Mouse (Mus musculus) hindbrain, embryonic 12.5 days (tissue): ENCODE results near the gene Amfr. TPM values are rescaled to one million over a fixed set of nuclear protein-coding genes. Genes with fewer than 3 reads are reported as not detected.

Experiments used
- ATAC-seq: fragments of 200-750 bp; cut with Nextera tagmentation; 2 replicates; pipeline ENCODE4 v1.8.0; 2017; ENCODE audit warnings: moderate TSS enrichment; ENCODE audit not compliant: low FRiP score
- H3K27ac ChIP-seq: fragments of 300-500 bp; sonication (generic); 2 replicates; pipeline ENCODE4 v1.5.1; 2016; ENCODE audit warnings: mild to moderate bottlenecking
- H3K27me3 ChIP-seq: fragments of 300-500 bp; sonication (generic); 2 replicates; pipeline ENCODE4 v1.6.1; 2016; ENCODE audit warnings: mild to moderate bottlenecking
- H3K36me3 ChIP-seq: fragments of 300-500 bp; sonication (generic); 2 replicates; pipeline ENCODE4 v1.6.1; 2016; ENCODE audit warnings: mild to moderate bottlenecking
- H3K4me1 ChIP-seq: fragments of 300-500 bp; sonication (generic); 2 replicates; pipeline ENCODE4 v1.6.1; 2016
- H3K4me2 ChIP-seq: fragments of 300-500 bp; sonication (generic); replicated peaks from 2 replicates; pipeline ENCODE4 v1.6.1; 2016; ENCODE audit warnings: mild to moderate bottlenecking
- H3K4me3 ChIP-seq: fragments of 300-500 bp; sonication (generic); 2 replicates; pipeline ENCODE4 v1.5.1; 2016; ENCODE audit warnings: mild to moderate bottlenecking
- H3K9ac ChIP-seq: fragments of 300-500 bp; sonication (generic); 2 replicates; pipeline ENCODE4 v1.6.1; 2016; ENCODE audit warnings: mild to moderate bottlenecking, moderate library complexity
- H3K9me3 ChIP-seq: fragments of 300-500 bp; sonication (generic); replicated peaks from 2 replicates; pipeline ENCODE4 v1.6.1; 2016; ENCODE audit warnings: mild to moderate bottlenecking
- WGBS: fragments of 180-500 bp; shearing (Covaris S2); methylation state at CpG from one replicate; pipeline ENCODE4 v1.1.7; 2016; 5-methylcytosine and 5-hydroxymethylcytosine counted together
- polyA plus RNA-seq: library from polyadenylated mRNA; unstranded; fragments of >200 nt; fragmentation: Nextera tagmentation; extraction: Ambion mirVana; gene quantifications from 2 replicates; pipeline ENCODE4 v1.2.1, GENCODE M21; 2016

The Amfr gene
- polyA plus RNA-seq, 1 experiment from 2014 or later, result 77.4 TPM

- H3K36me3 ChIP-seq, result no peaks in the 10 kb centered on the region
- H3K27me3 ChIP-seq, result no peaks in the 10 kb centered on the region
- 41% methylated on average over 7 of the region's 7 CpGs for WGBS
- peak overlapping the region; percentile 87 for H3K4me2 ChIP-seq
- H3K9ac ChIP-seq, result peak overlapping the region; percentile 98
- peak overlapping the region; percentile 95 for H3K27ac ChIP-seq
- H3K4me3 ChIP-seq, result peak overlapping the region; percentile 94
- H3K9me3 ChIP-seq, result no peaks in the 10 kb centered on the region
- no peak for ATAC-seq
- H3K4me1 ChIP-seq, result peaks cover 24% of the 10 kb centered on the region
Measured at GRCm38 (mm10) chr8:94013026-94013612, 477 bp upstream of the Amfr start.

- Histone ChIP-seq H3K9ac (peak overlapping the region; percentile 98), H3K4me2 (peak overlapping the region; percentile 87), H3K27me3 (no peaks in the 10 kb centered on the region), H3K36me3 (no peaks in the 10 kb centered on the region), H3K9me3 (no peaks in the 10 kb centered on the region), H3K4me3 (peak overlapping the region; percentile 94), H3K4me1 (peaks cover 24% of the 10 kb centered on the region), H3K27ac (peak overlapping the region; percentile 95)
- WGBS, result 5% methylated on average over 48 of the region's 48 CpGs
- ATAC-seq, result no peak
Measured at GRCm38 (mm10) chr8:94011076-94012012, 1.3 kb downstream of the Amfr start.

GRCm38 (mm10) chr8:94010101-94010705 lies 2.4 kb downstream of the Amfr start:
- H3K9ac ChIP-seq, result no peak overlapping the region
- ATAC-seq, result no peak
- H3K9me3 ChIP-seq, result no peaks in the 10 kb centered on the region
- no peaks in the 10 kb centered on the region for H3K27me3 ChIP-seq
- no peak overlapping the region for H3K4me3 ChIP-seq
- peaks cover 24% of the 10 kb centered on the region for H3K4me1 ChIP-seq
- no peak overlapping the region for H3K27ac ChIP-seq
- peak overlapping the region; percentile 87 for H3K4me2 ChIP-seq
- 0 out of 2 replicates have a peak, but pooled peaks cover 2% of the 10 kb centered on the region for H3K36me3 ChIP-seq
- 42% methylated on average over 2 of the region's 2 CpGs for WGBS

GRCm38 (mm10) chr8:94009243-94009845 lies 3.3 kb downstream of the Amfr start:
- Histone ChIP-seq H3K36me3 (peaks cover 5% of the 10 kb centered on the region; the same call in 1 of the 2 replicates), H3K4me3 (no peak overlapping the region), H3K9me3 (no peaks in the 10 kb centered on the region), H3K4me2 (no peak overlapping the region), H3K27ac (no peak overlapping the region), H3K9ac (no peak overlapping the region), H3K27me3 (no peaks in the 10 kb centered on the region), H3K4me1 (peaks cover 24% of the 10 kb centered on the region)
- WGBS, result 66% methylated on average over 15 of the region's 15 CpGs
- ATAC-seq, result no peak

GRCm38 (mm10) chr8:94004139-94004538 lies 8.5 kb downstream of the Amfr start:
- Histone ChIP-seq H3K9ac (no peak overlapping the region), H3K36me3 (peaks cover 36% of the 10 kb centered on the region), H3K4me2 (no peak overlapping the region), H3K27ac (no peak overlapping the region), H3K27me3 (no peaks in the 10 kb centered on the region), H3K9me3 (no peaks in the 10 kb centered on the region), H3K4me1 (peaks cover 5% of the 10 kb centered on the region; the same call in 1 of the 2 replicates), H3K4me3 (no peak overlapping the region)
- ATAC-seq, result no peak
- 91% methylated on average over 9 of the region's 9 CpGs for WGBS

GRCm38 (mm10) chr8:93998961-93999360 lies 13.7 kb downstream of the Amfr start:
- no peak for ATAC-seq
- H3K4me2 ChIP-seq, result no peak overlapping the region
- H3K4me1 ChIP-seq, result no peaks in the 10 kb centered on the region
- peaks cover 53% of the 10 kb centered on the region for H3K36me3 ChIP-seq
- H3K9me3 ChIP-seq, result no peaks in the 10 kb centered on the region
- no peak overlapping the region for H3K27ac ChIP-seq
- no peaks in the 10 kb centered on the region for H3K27me3 ChIP-seq
- H3K4me3 ChIP-seq, result no peak overlapping the region
- WGBS, result 81% methylated on average over 2 of the region's 2 CpGs
- no peak overlapping the region for H3K9ac ChIP-seq

- Histone ChIP-seq H3K9me3 (0 out of 2 replicates have a peak, but pooled peaks cover 4% of the 10 kb centered on the region), H3K27me3 (no peaks in the 10 kb centered on the region), H3K36me3 (peaks cover 52% of the 10 kb centered on the region), H3K4me1 (no peaks in the 10 kb centered on the region), H3K4me2 (no peak overlapping the region), H3K27ac (no peak overlapping the region), H3K9ac (no peak overlapping the region), H3K4me3 (no peak overlapping the region)
- no peak for ATAC-seq
- 94% methylated on average over 4 of the region's 4 CpGs for WGBS
Measured at GRCm38 (mm10) chr8:93989739-93990138, 22.9 kb downstream of the Amfr start.

GRCm38 (mm10) chr8:93984731-93985130 lies 27.9 kb downstream of the Amfr start:
- Histone ChIP-seq H3K9ac (no peak overlapping the region), H3K4me2 (no peak overlapping the region), H3K27ac (no peak overlapping the region), H3K36me3 (peaks cover 75% of the 10 kb centered on the region), H3K9me3 (no peaks in the 10 kb centered on the region), H3K27me3 (no peaks in the 10 kb centered on the region), H3K4me3 (no peak overlapping the region), H3K4me1 (no peaks in the 10 kb centered on the region)
- 92% methylated on average over 3 of the region's 3 CpGs for WGBS
- no peak for ATAC-seq

GRCm38 (mm10) chr8:93983827-93984226 lies 28.8 kb downstream of the Amfr start:
- Histone ChIP-seq H3K4me1 (no peaks in the 10 kb centered on the region), H3K36me3 (peaks cover 79% of the 10 kb centered on the region), H3K4me2 (no peak overlapping the region), H3K9ac (no peak overlapping the region), H3K27ac (no peak overlapping the region), H3K27me3 (no peaks in the 10 kb centered on the region), H3K4me3 (no peak overlapping the region), H3K9me3 (no peaks in the 10 kb centered on the region)
- no peak for ATAC-seq
- WGBS, result 78% methylated on average over 3 of the region's 3 CpGs

GRCm38 (mm10) chr8:93981679-93982215 lies 30.9 kb downstream of the Amfr start:
- no peaks in the 10 kb centered on the region for H3K9me3 ChIP-seq
- no peak overlapping the region for H3K27ac ChIP-seq
- no peak for ATAC-seq
- H3K36me3 ChIP-seq, result peaks cover 81% of the 10 kb centered on the region
- H3K4me3 ChIP-seq, result no peak overlapping the region
- no peak overlapping the region for H3K9ac ChIP-seq
- no peaks in the 10 kb centered on the region for H3K4me1 ChIP-seq
- H3K4me2 ChIP-seq, result no peak overlapping the region
- WGBS, result 91% methylated on average over 5 of the region's 5 CpGs
- no peaks in the 10 kb centered on the region for H3K27me3 ChIP-seq

- Histone ChIP-seq H3K4me2 (no peak overlapping the region), H3K36me3 (peaks cover 85% of the 10 kb centered on the region), H3K4me1 (no peaks in the 10 kb centered on the region), H3K27me3 (no peaks in the 10 kb centered on the region), H3K9ac (no peak overlapping the region), H3K4me3 (no peak overlapping the region), H3K27ac (no peak overlapping the region), H3K9me3 (no peaks in the 10 kb centered on the region)
- WGBS, result over 99% methylated on average over 4 of the region's 4 CpGs
- ATAC-seq, result no peak
Measured at GRCm38 (mm10) chr8:93980141-93980540, 32.5 kb downstream of the Amfr start.
